Mouse (Mus musculus) regulatory T cell (primary cell): ENCODE results near the gene Safb2.

Source experiments
- in situ Hi-C: fragments of 300-600 bp; cut with MboI, MseI; formaldehyde crosslinking; loops from one replicate; pipeline ENCODE4 v1.15.1; 2025; ENCODE audit warnings: high pct_unique_total_duplicates

Gene Safb2

DNA sequence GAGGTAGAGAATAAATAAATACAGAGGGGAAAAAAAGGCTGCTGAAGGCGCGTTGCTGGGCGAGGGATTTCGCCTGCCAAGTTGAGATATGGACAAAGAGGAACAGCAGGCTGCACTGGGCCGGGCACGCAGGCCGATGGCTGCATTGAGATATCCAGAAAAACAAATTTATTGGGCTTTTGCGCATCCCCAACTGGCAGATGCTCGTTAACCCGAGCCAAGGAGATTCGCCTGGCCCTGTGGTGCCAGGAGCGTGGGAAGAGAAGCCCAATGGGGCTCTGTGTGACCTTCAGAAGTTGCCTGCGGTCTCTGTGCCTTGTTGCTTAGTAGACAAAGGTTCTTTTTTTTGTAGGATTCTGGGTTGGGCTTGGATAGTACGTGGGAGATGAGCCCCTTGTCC lies 48.2 kb downstream of the Safb2 start:
- in situ Hi-C loops: loop anchor here (10.0 kb wide), 1 partner anchor 319 kb away; no protein-coding TSS in a partner anchor

DNA sequence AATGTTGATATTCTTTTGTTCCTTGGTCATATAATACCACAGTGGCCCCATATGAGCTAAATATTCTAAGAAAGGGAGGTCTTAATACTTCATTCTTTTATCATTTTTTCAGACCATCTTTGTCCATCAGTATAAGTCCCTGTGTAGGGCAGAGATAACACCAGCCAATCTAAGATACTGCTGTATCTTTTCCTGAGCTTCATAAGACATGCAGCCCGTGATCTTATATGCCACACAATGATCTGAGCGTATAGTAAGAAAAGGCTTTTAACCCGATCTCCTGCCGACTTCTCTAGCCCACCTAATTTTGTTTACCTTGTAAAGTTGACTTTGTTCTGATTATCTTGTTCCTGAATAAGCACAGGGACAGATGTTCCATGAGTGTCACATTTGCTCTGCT lies 59.4 kb downstream of the Safb2 start:
- in situ Hi-C loops: no loop called here

DNA sequence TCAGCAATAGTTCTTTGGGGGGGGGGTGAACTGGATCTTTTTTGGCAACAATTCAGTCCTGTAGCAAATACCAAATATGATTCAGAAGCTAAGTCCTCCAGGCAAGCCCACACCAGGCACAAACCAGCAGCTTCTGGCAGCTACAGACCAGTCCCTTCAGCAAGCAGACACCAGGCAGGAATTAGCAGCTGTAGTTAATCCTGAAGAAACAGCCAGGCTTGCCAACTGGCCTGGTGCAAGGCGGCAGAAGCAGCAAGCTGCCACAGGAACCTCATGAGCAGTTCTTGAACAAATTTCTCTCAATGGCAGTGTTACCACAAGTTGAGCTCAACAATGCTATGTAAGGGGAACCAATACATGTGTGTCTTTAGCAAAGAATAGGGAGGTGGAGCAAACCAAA lies 61.6 kb downstream of the Safb2 start:
- in situ Hi-C loops: no loop called here

DNA sequence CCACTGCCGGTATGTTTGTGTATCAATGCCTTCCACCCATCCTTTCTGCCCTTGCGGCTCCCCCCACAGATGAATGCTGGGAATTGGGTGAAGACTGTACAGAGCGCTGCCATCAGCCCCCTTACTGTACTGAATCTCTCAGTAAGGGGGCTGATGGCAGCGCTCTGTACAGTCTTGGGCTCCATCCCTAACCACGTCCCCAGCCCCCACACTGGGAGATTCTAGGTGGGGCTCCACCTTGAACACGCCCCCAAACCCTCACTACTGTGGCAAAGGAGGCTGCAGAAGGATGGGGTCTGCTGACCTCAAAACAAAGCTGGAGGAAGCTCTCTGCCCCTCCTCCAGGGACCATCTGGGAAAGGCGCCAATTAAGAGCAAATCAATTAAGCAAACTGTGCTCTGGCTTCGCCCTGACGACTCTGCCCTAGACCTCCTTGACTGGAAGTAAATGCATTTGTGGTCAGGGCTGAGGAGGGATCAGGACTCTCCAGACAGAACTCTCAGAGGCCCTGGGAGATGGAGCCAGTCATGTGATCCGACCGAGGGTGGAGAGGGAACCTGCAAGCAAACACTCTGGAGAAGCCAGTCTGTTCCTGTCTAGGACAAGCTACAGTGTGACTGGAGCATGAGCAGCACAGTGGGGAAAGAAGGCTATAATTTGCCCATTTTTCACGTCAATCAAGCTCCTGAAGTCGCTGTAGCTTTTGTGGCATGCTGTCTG lies 68.5 kb downstream of the Safb2 start:
- in situ Hi-C loops: no loop called here

DNA sequence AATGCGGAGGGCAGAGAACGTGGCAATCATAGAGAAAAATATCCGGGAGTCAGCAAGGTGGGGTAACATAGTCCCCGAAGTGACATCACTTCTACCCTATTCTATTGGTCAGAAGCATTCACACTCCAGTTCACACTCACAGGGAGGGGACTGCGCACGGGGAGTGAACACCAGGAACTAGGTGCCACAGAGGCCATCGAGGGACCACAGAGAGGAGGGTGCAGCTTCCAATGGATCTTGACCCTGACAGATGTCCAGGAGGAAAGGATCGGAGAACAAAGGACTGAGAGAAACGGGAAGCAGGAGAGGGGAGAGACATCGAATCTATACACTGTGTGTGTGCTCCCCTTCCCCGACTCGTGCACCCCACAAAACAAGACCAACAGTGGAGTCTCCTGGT lies 69.5 kb downstream of the Safb2 start:
- in situ Hi-C loops: no loop called here

DNA sequence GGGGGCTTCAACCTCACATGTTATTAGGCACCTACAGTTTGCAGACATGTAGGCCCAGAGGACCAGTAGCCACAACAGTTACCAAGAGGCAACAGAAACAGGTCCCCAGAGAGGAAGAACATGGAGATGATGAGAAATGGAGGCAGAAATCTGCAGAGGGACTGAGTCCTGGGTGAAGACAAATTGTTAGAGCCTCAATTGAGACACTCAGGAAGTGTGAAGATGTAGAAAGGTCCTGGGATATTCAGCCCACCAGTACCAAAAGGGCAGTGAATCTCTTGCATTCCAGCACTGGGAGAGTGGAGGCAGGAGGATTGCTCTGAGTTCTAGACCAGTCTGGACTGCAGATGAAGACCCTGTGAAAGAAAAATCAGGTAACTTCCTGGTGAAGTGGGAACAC lies 70.1 kb downstream of the Safb2 start:
- in situ Hi-C loops: no loop called here

DNA sequence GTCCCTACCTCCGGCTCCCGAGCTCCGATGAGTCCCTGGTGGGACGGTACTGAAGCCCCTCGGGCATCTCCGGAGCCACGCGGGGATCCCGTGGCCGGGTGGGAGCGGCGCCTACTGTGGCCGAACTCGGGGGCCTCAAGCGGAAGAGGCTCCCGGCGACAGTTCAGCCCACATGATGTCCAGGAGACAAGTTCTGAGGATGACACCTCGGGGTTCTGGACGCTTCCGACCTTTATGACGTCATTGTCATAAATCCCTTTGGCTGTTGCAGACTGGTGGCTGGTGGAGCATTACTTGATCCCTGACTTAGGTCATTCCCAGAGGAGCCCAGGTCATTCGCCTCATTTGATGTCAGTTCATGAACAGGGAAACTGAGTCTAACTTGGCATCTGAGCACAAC lies 72.1 kb downstream of the Safb2 start, which contains the start of gene Znrf4:
TSS of gene Znrf4 (minus strand) at position 122 of the 400 bp plus-strand sequence.
- in situ Hi-C loops: no loop called here

DNA sequence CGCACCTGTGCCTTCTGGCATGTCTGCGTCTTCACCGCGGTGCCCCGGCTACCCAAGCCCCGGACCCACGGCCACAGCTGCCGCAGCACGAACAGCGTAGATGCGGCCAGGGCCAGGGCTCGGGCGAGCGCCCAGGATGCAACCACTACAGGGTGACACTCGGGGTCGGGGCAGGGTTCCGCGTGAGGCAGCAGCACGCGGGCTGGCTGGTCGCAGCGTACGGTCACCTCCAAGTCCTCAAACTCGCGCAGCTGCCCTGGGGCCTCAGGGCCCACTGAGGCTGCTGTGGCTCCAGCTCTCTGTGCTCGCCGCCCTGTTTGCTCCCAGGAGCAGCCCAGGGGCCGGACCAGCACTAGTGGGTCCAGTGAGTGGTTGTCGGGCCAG lies 72.7 kb downstream of the Safb2 start:
- in situ Hi-C loops: no loop called here

DNA sequence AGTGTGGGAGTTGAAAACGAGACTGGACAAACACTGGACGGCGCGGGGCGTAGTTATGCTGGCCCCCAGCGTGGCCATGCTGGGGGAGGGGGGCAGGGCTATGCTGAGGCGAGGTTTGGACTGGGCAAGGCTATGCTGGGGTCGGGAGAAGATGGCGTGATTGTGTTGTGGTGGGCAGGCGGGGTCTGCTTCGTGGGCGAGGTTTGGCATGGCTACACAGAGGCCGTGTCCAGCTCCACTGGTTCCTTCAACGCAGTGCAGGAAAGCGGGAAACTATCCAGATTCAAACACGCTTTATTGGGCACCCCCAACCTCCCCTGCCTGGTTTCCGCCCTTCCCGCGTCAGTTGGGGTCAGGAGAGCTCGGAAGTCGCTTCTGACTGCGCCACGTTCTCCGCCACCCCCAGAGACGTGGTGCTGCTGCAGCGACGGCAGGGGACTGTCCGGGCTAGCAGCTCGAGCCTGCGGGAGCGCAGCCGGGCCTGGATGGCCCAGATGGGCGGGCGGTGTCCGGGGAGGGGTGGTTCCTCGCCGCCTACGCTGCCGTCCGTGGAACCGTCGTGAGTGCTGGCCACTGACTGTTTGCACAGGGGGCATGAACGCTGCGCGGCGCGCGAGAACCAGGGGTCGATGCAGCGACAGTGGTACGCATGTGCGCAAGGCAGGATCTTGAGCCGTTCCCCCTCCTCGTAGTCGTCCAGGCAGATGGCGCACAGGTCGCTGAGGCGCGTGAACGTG lies 73.2 kb downstream of the Safb2 start:
- in situ Hi-C loops: no loop called here
